Mouse (Mus musculus) megakaryocyte, embryonic 14.5 days (primary cell): Measurements from ENCODE around the gene Gm45234. TPM values are rescaled to one million over a fixed set of nuclear protein-coding genes. Genes with fewer than 3 reads are reported as not detected.
A peak's percentile ranks its signal among the peaks of the same experiment; 100 is the strongest.

ENCODE experiments used
- H3K27me3 ChIP-seq: replicated peaks from 2 replicates; pipeline ENCODE3; 2012; ENCODE audit warnings: inconsistent platforms
- H3K36me3 ChIP-seq: replicated peaks from 2 replicates; pipeline ENCODE3; 2012; ENCODE audit warnings: low read length, inconsistent platforms, mixed read lengths
- H3K4me1 ChIP-seq: 2 replicates; pipeline ENCODE4 v1.6.1; 2012; ENCODE audit warnings: inconsistent platforms
- H3K4me3 ChIP-seq: replicated peaks from 2 replicates; pipeline ENCODE3; 2012; ENCODE audit warnings: moderate library complexity, mild to moderate bottlenecking, inconsistent platforms
- H3K9me3 ChIP-seq: 2 replicates; pipeline ENCODE4 v1.6.1; 2012; ENCODE audit warnings: inconsistent platforms
- FLI1 ChIP-seq: IDR thresholded peaks from 2 replicates; pipeline ENCODE4 v1.6.1; 2012; ENCODE audit warnings: low read length, inconsistent platforms, mixed read lengths
- GATA1 ChIP-seq: IDR thresholded peaks from 3 replicates; pipeline ENCODE4 v1.6.1; 2012; ENCODE audit warnings: mixed read lengths, low read length, inconsistent platforms, borderline replicate concordance
- polyA plus RNA-seq: library from polyadenylated mRNA; stranded (reverse); fragments of >175 nt; gene quantifications from 2 replicates; pipeline ENCODE4 v1.2.3, GENCODE M21; 2012; ENCODE audit warnings: low replicate concordance; ENCODE audit not compliant: insufficient read depth

Gene Gm45234
- polyA plus RNA-seq, 1 experiment = not detected

- H3K4me3 ChIP-seq = peak within 1 kb of the TSS; percentile 96
- TF ChIP-seq FLI1 (peak; percentile 84), GATA1 (no peak)
- H3K27me3 ChIP-seq = no peaks in the 10 kb centered on the region
- H3K9me3 ChIP-seq = no peaks in the 10 kb centered on the region
- H3K4me1 ChIP-seq = peaks cover 81% of the 10 kb centered on the region
- peaks cover 67% of the 10 kb centered on the region for H3K36me3 ChIP-seq
Observed at GRCm38 (mm10) chr6:124711824-124712782, 43.7 kb downstream of the Gm45234 start, which contains the start of the genes Emg1 and Phb2. Gene Emg1 (minus strand): TSS chr6:124712178. Gene Phb2 (plus strand): TSS chr6:124712336.

- no peaks in the 10 kb centered on the region for H3K27me3 ChIP-seq
- H3K4me3 ChIP-seq = peak overlapping the region; percentile 38
- H3K36me3 ChIP-seq = peaks cover 67% of the 10 kb centered on the region
- peaks cover 62% of the 10 kb centered on the region for H3K4me1 ChIP-seq
- TF ChIP-seq GATA1 (no peak), FLI1 (no peak)
- H3K9me3 ChIP-seq = no peaks in the 10 kb centered on the region
Observed at GRCm38 (mm10) chr6:124708289-124708889, 47.4 kb downstream of the Gm45234 start.

- Histone ChIP-seq H3K36me3 (peaks cover 87% of the 10 kb centered on the region), H3K4me1 (peaks cover 65% of the 10 kb centered on the region), H3K9me3 (no peaks in the 10 kb centered on the region), H3K4me3 (no peak overlapping the region), H3K27me3 (no peaks in the 10 kb centered on the region)
- TF ChIP-seq FLI1 (no peak), GATA1 (no peak)
Observed at GRCm38 (mm10) chr6:124706061-124706627, 49.7 kb downstream of the Gm45234 start.

GRCm38 (mm10) chr6:124704417-124704816 is 51.4 kb downstream of the Gm45234 start:
- H3K4me1 ChIP-seq = peaks cover 57% of the 10 kb centered on the region
- H3K27me3 ChIP-seq = no peaks in the 10 kb centered on the region
- H3K36me3 ChIP-seq = peaks cover 99% of the 10 kb centered on the region
- no peak for TF ChIP-seq FLI1
- TF ChIP-seq GATA1 = no peak
- H3K9me3 ChIP-seq = no peaks in the 10 kb centered on the region
- no peak overlapping the region for H3K4me3 ChIP-seq

GRCm38 (mm10) chr6:124703789-124704188 is 52.0 kb downstream of the Gm45234 start:
- H3K4me3 ChIP-seq = no peak overlapping the region
- no peak for TF ChIP-seq FLI1
- H3K9me3 ChIP-seq = no peaks in the 10 kb centered on the region
- peaks cover 55% of the 10 kb centered on the region for H3K4me1 ChIP-seq
- no peaks in the 10 kb centered on the region for H3K27me3 ChIP-seq
- peaks cover 99% of the 10 kb centered on the region for H3K36me3 ChIP-seq

GRCm38 (mm10) chr6:124702784-124703103 is 53.1 kb downstream of the Gm45234 start:
- H3K27me3 ChIP-seq = no peaks in the 10 kb centered on the region
- TF ChIP-seq FLI1 (no peak), GATA1 (no peak)
- peaks cover 99% of the 10 kb centered on the region for H3K36me3 ChIP-seq
- no peaks in the 10 kb centered on the region for H3K9me3 ChIP-seq
- peaks cover 45% of the 10 kb centered on the region for H3K4me1 ChIP-seq
- H3K4me3 ChIP-seq = no peak overlapping the region

- TF ChIP-seq GATA1 = no peak
- TF ChIP-seq FLI1 = no peak
- Histone ChIP-seq H3K36me3 (peaks cover 99% of the 10 kb centered on the region), H3K4me3 (no peak overlapping the region), H3K9me3 (no peaks in the 10 kb centered on the region), H3K4me1 (peaks cover 42% of the 10 kb centered on the region), H3K27me3 (no peaks in the 10 kb centered on the region)
Observed at GRCm38 (mm10) chr6:124702102-124702783, 53.6 kb downstream of the Gm45234 start.

GRCm38 (mm10) chr6:124701338-124701737 is 54.5 kb downstream of the Gm45234 start:
- peaks cover 100% of the 10 kb centered on the region for H3K36me3 ChIP-seq
- H3K9me3 ChIP-seq = no peaks in the 10 kb centered on the region
- no peak overlapping the region for H3K4me3 ChIP-seq
- no peaks in the 10 kb centered on the region for H3K27me3 ChIP-seq
- TF ChIP-seq FLI1 = no peak
- no peak for TF ChIP-seq GATA1
- peaks cover 44% of the 10 kb centered on the region for H3K4me1 ChIP-seq

- peaks cover 99% of the 10 kb centered on the region for H3K36me3 ChIP-seq
Observed at GRCm38 (mm10) chr6:124699962-124700610, 55.7 kb downstream of the Gm45234 start.

More at GRCm38 (mm10) chr6:124699962-124700610, 55.7 kb downstream of the Gm45234 start:
- Histone ChIP-seq H3K9me3 (no peaks in the 10 kb centered on the region), H3K4me1 (peaks cover 39% of the 10 kb centered on the region), H3K27me3 (no peaks in the 10 kb centered on the region), H3K4me3 (no peak overlapping the region)
- TF ChIP-seq GATA1 = no peak
- TF ChIP-seq FLI1 = no peak
